Mouse (Mus musculus): ENCODE results near the gene Ambra1.

Ambra1 gene

GRCm38 (mm10) chr2:91916346-91916977 lies 186.5 kb downstream of the Ambra1 start:
- in situ Hi-C loops (cut with MboI; ENCODE audit: low sequenced_read_pairs), result no loop called here

- in situ Hi-C loops (cut with MboI; ENCODE audit: low sequenced_read_pairs), result no loop called here
These were observed 187.2 kb downstream of the Ambra1 start for GRCm38 (mm10) chr2:91917096-91917495.

GRCm38 (mm10) chr2:91920130-91920529 lies 190.2 kb downstream of the Ambra1 start:
- in situ Hi-C loops (cut with MboI; ENCODE audit: low sequenced_read_pairs), result loop anchor here (10.0 kb wide), 1 partner anchor 135 kb away; no protein-coding TSS in a partner anchor

- in situ Hi-C loops (cut with MboI; ENCODE audit: low sequenced_read_pairs), result loop anchor here (10.0 kb wide), 1 partner anchor 136 kb away; no protein-coding TSS in a partner anchor
These were observed 191.4 kb downstream of the Ambra1 start for GRCm38 (mm10) chr2:91921181-91921789.

GRCm38 (mm10) chr2:91921790-91922570 lies 192.0 kb downstream of the Ambra1 start:
- in situ Hi-C loops (cut with MboI; ENCODE audit: low sequenced_read_pairs), result loop anchor here (10.0 kb wide), 1 partner anchor 137 kb away; no protein-coding TSS in a partner anchor

GRCm38 (mm10) chr2:91922586-91923414 lies 192.9 kb downstream of the Ambra1 start:
- in situ Hi-C loops (cut with MboI; ENCODE audit: low sequenced_read_pairs), result loop anchor here (10.0 kb wide), 1 partner anchor 138 kb away; no protein-coding TSS in a partner anchor

GRCm38 (mm10) chr2:91923415-91924337 lies 193.7 kb downstream of the Ambra1 start:
- in situ Hi-C loops (cut with MboI; ENCODE audit: low sequenced_read_pairs), result loop anchor here (10.0 kb wide), 1 partner anchor 139 kb away; no protein-coding TSS in a partner anchor

GRCm38 (mm10) chr2:91924726-91925125 lies 194.8 kb downstream of the Ambra1 start:
- in situ Hi-C loops (cut with MboI; ENCODE audit: low sequenced_read_pairs), result loop anchor here (10.0 kb wide), 1 partner anchor 140 kb away; no protein-coding TSS in a partner anchor

- in situ Hi-C loops (cut with MboI; ENCODE audit: low sequenced_read_pairs), result loop anchor here (10.0 kb wide), 1 partner anchor 141 kb away; no protein-coding TSS in a partner anchor
These were observed 195.5 kb downstream of the Ambra1 start for GRCm38 (mm10) chr2:91925442-91925841.

GRCm38 (mm10) chr2:91926949-91927348 lies 197.0 kb downstream of the Ambra1 start, which contains the start of gene Chrm4:
Gene Chrm4 (plus strand): TSS chr2:91927249.
- in situ Hi-C loops (cut with MboI; ENCODE audit: low sequenced_read_pairs), result loop anchor here (10.0 kb wide), 1 partner anchor 142 kb away; no protein-coding TSS in a partner anchor

GRCm38 (mm10) chr2:91927826-91928533 lies 198.0 kb downstream of the Ambra1 start:
- in situ Hi-C loops (cut with MboI; ENCODE audit: low sequenced_read_pairs), result loop anchor here (10.0 kb wide), 1 partner anchor 143 kb away; no protein-coding TSS in a partner anchor

GRCm38 (mm10) chr2:91928534-91929350 lies 198.8 kb downstream of the Ambra1 start:
- in situ Hi-C loops (cut with MboI; ENCODE audit: low sequenced_read_pairs), result loop anchor here (10.0 kb wide), 1 partner anchor 144 kb away; no protein-coding TSS in a partner anchor

GRCm38 (mm10) chr2:91929455-91929854 lies 199.5 kb downstream of the Ambra1 start:
- in situ Hi-C loops (cut with MboI; ENCODE audit: low sequenced_read_pairs), result loop anchor here (10.0 kb wide), 1 partner anchor 145 kb away; no protein-coding TSS in a partner anchor

- in situ Hi-C loops (cut with MboI; ENCODE audit: low sequenced_read_pairs), result loop anchor here (10.0 kb wide), 1 partner anchor 145 kb away; no protein-coding TSS in a partner anchor
These were observed 200.0 kb downstream of the Ambra1 start for GRCm38 (mm10) chr2:91929936-91930335.

- in situ Hi-C loops (cut with MboI; ENCODE audit: low sequenced_read_pairs), result no loop called here
These were observed 200.9 kb downstream of the Ambra1 start for GRCm38 (mm10) chr2:91930761-91931291.

GRCm38 (mm10) chr2:91931328-91932159 lies 201.6 kb downstream of the Ambra1 start:
- in situ Hi-C loops (cut with MboI; ENCODE audit: low sequenced_read_pairs), result no loop called here
